23 mouse cellular contexts compared by ENCODE assay signal in genomic region chr4:46688213-46688832, GRCm38 (mm10). TPM values are rescaled to one million over a fixed set of nuclear protein-coding genes. Genes with fewer than 3 reads are reported as not detected.
DNase-seq lines count a peak whose midpoint lies in the region; ATAC-seq and TF ChIP-seq lines count a peak whose summit lies in the region.
"Had no signal": no experiment of that assay in that cellular context is flagged by ENCODE, and none has a peak within 500 bp of the region (broad histone marks: within the 10 kb centered on the region; RNA-seq: fewer than 3 reads in every experiment).

No protein-coding gene starts in this region.

- 0 out of 2 replicates have a peak overlapping the region, but pooled peaks have one; percentile 29 for H3K9ac ChIP-seq in hindbrain, embryonic 13.5 days
- H3K9ac ChIP-seq in hindbrain, embryonic 12.5 days: no peak overlapping the region
- no peak overlapping the region for H3K9ac ChIP-seq in kidney, embryonic 15.5 days
- H3K9ac ChIP-seq in kidney, postnatal 0 days (ENCODE audit: low read depth, low read length): no peak overlapping the region
- H3K9ac ChIP-seq: embryonic facial prominence, embryonic 12.5 days; forebrain, embryonic 13.5 days had no signal

- no peak for TF ChIP-seq CTCF in kidney, postnatal 0 days (IDR thresholded peaks at IDR 0.05; ENCODE audit: low read depth)

- H3K4me2 ChIP-seq in hindbrain, embryonic 13.5 days: no peak overlapping the region
- H3K4me2 ChIP-seq in hindbrain, embryonic 12.5 days (replicated peaks): no peak overlapping the region
- H3K4me2 ChIP-seq in kidney, embryonic 15.5 days: no peak overlapping the region
- H3K4me2 ChIP-seq in kidney, postnatal 0 days (ENCODE audit: low read length): no peak overlapping the region
- H3K4me2 ChIP-seq: embryonic facial prominence, embryonic 12.5 days; forebrain, embryonic 13.5 days had no signal

- WGBS in hindbrain, embryonic 13.5 days: 77% methylated on average over 14 of the region's 14 CpGs
- 76% methylated on average over 14 of the region's 14 CpGs for WGBS in hindbrain, embryonic 12.5 days
- 34% methylated on average over 14 of the region's 14 CpGs for WGBS in kidney, embryonic 15.5 days
- 34% methylated on average over 14 of the region's 14 CpGs for WGBS in kidney, postnatal 0 days

- no peak for ATAC-seq in hindbrain, embryonic 13.5 days (ENCODE audit: low FRiP score)
- no peak for ATAC-seq in hindbrain, embryonic 12.5 days (ENCODE audit: low FRiP score)
- peak; percentile 77 for ATAC-seq in kidney, embryonic 15.5 days (replicated peaks; ENCODE audit: low FRiP score)
- ATAC-seq in kidney, postnatal 0 days (replicated peaks; ENCODE audit: low FRiP score, low read depth): no peak; the same call in 1 of the 2 replicates
- ATAC-seq in megakaryocyte, adult 5-6 weeks (ENCODE audit: poor library complexity, severe bottlenecking): no peak
- ATAC-seq: activated CD4-positive, CD25-positive, alpha-beta regulatory T cell, adult 4 months; Patski had no signal

- H3K4me3 ChIP-seq in hindbrain, embryonic 13.5 days: no peak overlapping the region
- no peak overlapping the region for H3K4me3 ChIP-seq in hindbrain, embryonic 12.5 days
- H3K4me3 ChIP-seq in kidney, embryonic 15.5 days (replicated peaks): no peak overlapping the region
- no peak overlapping the region for H3K4me3 ChIP-seq in kidney, postnatal 0 days (replicated peaks; ENCODE audit: low read depth, low read length)
- peak overlapping the region; percentile 64 for H3K4me3 ChIP-seq in megakaryocyte, embryonic 14.5 days (replicated peaks)
- H3K4me3 ChIP-seq: embryonic facial prominence, embryonic 10.5 days; embryonic facial prominence, embryonic 12.5 days; forebrain, embryonic 13.5 days had no signal

- peaks cover 15% of the 10 kb centered on the region for H3K4me1 ChIP-seq in hindbrain, embryonic 13.5 days (replicated peaks)
- 0 out of 2 replicates have a peak, but pooled peaks cover 3% of the 10 kb centered on the region for H3K4me1 ChIP-seq in hindbrain, embryonic 12.5 days
- peaks cover 16% of the 10 kb centered on the region; the same call in 1 of the 2 replicates for H3K4me1 ChIP-seq in kidney, embryonic 15.5 days
- no peaks in the 10 kb centered on the region for H3K4me1 ChIP-seq in kidney, postnatal 0 days (replicated peaks; ENCODE audit: insufficient read depth, low read length)
- peaks cover 27% of the 10 kb centered on the region for H3K4me1 ChIP-seq in megakaryocyte, embryonic 14.5 days
- H3K4me1 ChIP-seq: embryonic facial prominence, embryonic 10.5 days; embryonic facial prominence, embryonic 12.5 days had no signal

- DNase-seq in kidney, adult 9 months: no peak
- DNase-seq in kidney, postnatal 0 days (ENCODE audit: low spot score): peak; percentile 51
- DNase-seq in kidney, adult 18-20 months: no peak
- DNase-seq: adrenal gland, adult 8-10 months; adrenal gland, postnatal 14 days; adrenal gland, postnatal 36 days; B cell, adult 2 months; cerebellum, adult 11-12 months; cerebellum, adult 2 months; cerebellum, adult 9-10 months; cerebellum, postnatal 10 days; cerebellum, postnatal 25 days had no signal

- no peak overlapping the region for H3K27ac ChIP-seq in hindbrain, embryonic 13.5 days
- H3K27ac ChIP-seq in hindbrain, embryonic 12.5 days: no peak overlapping the region
- no peak overlapping the region for H3K27ac ChIP-seq in kidney, embryonic 15.5 days
- no peak overlapping the region for H3K27ac ChIP-seq in kidney, postnatal 0 days
- H3K27ac ChIP-seq: embryonic facial prominence, embryonic 10.5 days; embryonic facial prominence, embryonic 12.5 days; forebrain, embryonic 13.5 days had no signal

- no peaks in the 10 kb centered on the region for H3K36me3 ChIP-seq in hindbrain, embryonic 13.5 days
- no peaks in the 10 kb centered on the region for H3K36me3 ChIP-seq in hindbrain, embryonic 12.5 days
- H3K36me3 ChIP-seq in kidney, embryonic 15.5 days: no peaks in the 10 kb centered on the region
- no peaks in the 10 kb centered on the region for H3K36me3 ChIP-seq in kidney, postnatal 0 days (ENCODE audit: insufficient read depth, low read length)
- no peaks in the 10 kb centered on the region for H3K36me3 ChIP-seq in megakaryocyte, embryonic 14.5 days (replicated peaks; ENCODE audit: low read length)
- H3K36me3 ChIP-seq: embryonic facial prominence, embryonic 10.5 days; embryonic facial prominence, embryonic 12.5 days; G1E had no signal

- no peaks in the 10 kb centered on the region for H3K9me3 ChIP-seq in hindbrain, embryonic 13.5 days
- H3K9me3 ChIP-seq in hindbrain, embryonic 12.5 days (replicated peaks): 0 out of 2 replicates have a peak, but pooled peaks cover 5% of the 10 kb centered on the region
- no peaks in the 10 kb centered on the region for H3K9me3 ChIP-seq in kidney, embryonic 15.5 days (replicated peaks)
- H3K9me3 ChIP-seq in kidney, postnatal 0 days (replicated peaks; ENCODE audit: low read length): no peaks in the 10 kb centered on the region
- peaks cover 13% of the 10 kb centered on the region for H3K9me3 ChIP-seq in megakaryocyte, embryonic 14.5 days
- H3K9me3 ChIP-seq: embryonic facial prominence, embryonic 10.5 days; embryonic facial prominence, embryonic 12.5 days had no signal

- H3K27me3 ChIP-seq in hindbrain, embryonic 13.5 days: peaks cover 16% of the 10 kb centered on the region; the same call in 1 of the 2 replicates
- H3K27me3 ChIP-seq in hindbrain, embryonic 12.5 days: peaks cover 4% of the 10 kb centered on the region
- H3K27me3 ChIP-seq in kidney, embryonic 15.5 days: peaks cover 16% of the 10 kb centered on the region
- no peaks in the 10 kb centered on the region for H3K27me3 ChIP-seq in kidney, postnatal 0 days (ENCODE audit: insufficient read depth, low read length)
- H3K27me3 ChIP-seq in megakaryocyte, embryonic 14.5 days (replicated peaks): peaks cover 42% of the 10 kb centered on the region

RNA-seq across cellular contexts. Expression of gene Tbc1d2, which starts 38.3 kb away (rescaled TPM):
- 0.73 and 0.75 TPM in 2 replicates for polyA plus RNA-seq in hindbrain, embryonic 13.5 days (2015; fragmentation: Nextera tagmentation; extraction: Ambion mirVana)
- polyA plus RNA-seq in hindbrain, embryonic 12.5 days (2016; fragmentation: Nextera tagmentation; extraction: Ambion mirVana): 1.4 and 1.5 TPM in 2 replicates
- polyA plus RNA-seq in kidney, embryonic 15.5 days (2015; fragmentation: Nextera tagmentation; extraction: Ambion mirVana): 2.8 and 3.0 TPM in 2 replicates
- polyA plus RNA-seq in kidney, postnatal 0 days (2015; fragmentation: Nextera tagmentation; extraction: Ambion mirVana): 3.6 and 4.2 TPM in 2 replicates
- polyA plus RNA-seq in megakaryocyte, embryonic 14.5 days (2012; ENCODE audit: insufficient read depth, low replicate concordance): 4.5 and 7.8 TPM in 2 replicates
- total RNA-seq in megakaryocyte, adult 5-6 weeks (2015): 8.9 and 10.4 TPM in 2 replicates
- 8.5 and 11.6 TPM in 2 replicates for total RNA-seq in megakaryocyte, adult 5-6 weeks (2017)
- polyA plus RNA-seq: G1E had no signal
